Mouse (Mus musculus) ES-E14 (cell line): ENCODE results near the gene Dnajc30. TPM values are rescaled to one million over a fixed set of nuclear protein-coding genes. Genes with fewer than 3 reads are reported as not detected.

ENCODE experiments used
- DNase-seq: peaks from one replicate; pipeline ENCODE4 v3.0.0-alpha.2; 2013; ENCODE audit warnings: low read depth, low spot score
- H3K27ac ChIP-seq: 2 replicates; pipeline ENCODE4 v1.5.1; 2012; ENCODE audit warnings: low read depth, mild to moderate bottlenecking, low read length, moderate library complexity, mixed read lengths; ENCODE audit not compliant: poor library complexity, insufficient read depth, severe bottlenecking
- H3K36me3 ChIP-seq: 2 replicates; pipeline ENCODE4 v1.6.1; 2012; ENCODE audit warnings: mild to moderate bottlenecking, low read length, moderate library complexity, mixed read lengths; ENCODE audit not compliant: control insufficient read depth, poor library complexity, insufficient read depth, severe bottlenecking
- H3K4me1 ChIP-seq, 2 experiments: fragments of 150-350 bp in 1 of 2; sonication (generic) in 1 of 2; 2 replicates each; pipeline ENCODE4 v1.6.1; 2012; ENCODE audit warnings: low read length in 2 of 2, mild to moderate bottlenecking in 1 of 2, mixed read lengths in 1 of 2; ENCODE audit not compliant: control insufficient read depth in 2 of 2, insufficient read depth in 2 of 2, poor library complexity in 1 of 2
- H3K4me3 ChIP-seq, 2 experiments: fragments of 150-350 bp in 1 of 2; sonication (generic) in 1 of 2; 2 replicates each; pipeline ENCODE4 v1.5.1; 2012; ENCODE audit warnings: low read length in 2 of 2, low read depth in 1 of 2, mild to moderate bottlenecking in 1 of 2, mixed read lengths in 1 of 2; ENCODE audit not compliant: insufficient read depth in 1 of 2, poor library complexity in 1 of 2, severe bottlenecking in 1 of 2
- H3K9ac ChIP-seq: 2 replicates; pipeline ENCODE4 v1.6.1; 2012; ENCODE audit warnings: low read depth, mild to moderate bottlenecking, low read length, mixed read lengths; ENCODE audit not compliant: poor library complexity, insufficient read depth, severe bottlenecking
- H3K9me3 ChIP-seq: fragments of 150-350 bp; sonication (generic); 2 replicates; pipeline ENCODE4 v1.6.1; 2012; ENCODE audit warnings: low read depth, mild to moderate bottlenecking, low read length; ENCODE audit not compliant: control insufficient read depth, insufficient read depth
- CHD2 ChIP-seq: IDR thresholded peaks from 2 replicates; pipeline ENCODE4 v1.6.1; 2014; ENCODE audit warnings: mild to moderate bottlenecking, low read depth, low read length, inconsistent platforms
- HCFC1 ChIP-seq: IDR thresholded peaks from 2 replicates; pipeline ENCODE4 v1.6.1; 2012; ENCODE audit warnings: low read length, inconsistent platforms, borderline replicate concordance; ENCODE audit not compliant: insufficient read depth
- MAFK ChIP-seq: IDR thresholded peaks from 2 replicates; pipeline ENCODE4 v1.6.1; 2014; ENCODE audit warnings: mild to moderate bottlenecking, low read depth, low read length, inconsistent platforms; ENCODE audit not compliant: insufficient read depth
- ZC3H11A ChIP-seq: IDR thresholded peaks from 2 replicates; pipeline ENCODE4 v1.6.1; 2012; ENCODE audit warnings: low read depth, mild to moderate bottlenecking, inconsistent platforms, low read length, borderline replicate concordance
- ZNF384 ChIP-seq: IDR thresholded peaks from 2 replicates; pipeline ENCODE4 v1.6.1; 2012; ENCODE audit warnings: low read depth, low read length, inconsistent platforms
- in situ Hi-C, 2 experiments: fragments of 600-800 bp; cut with MboI; formaldehyde crosslinking; loops; one replicate each; pipeline ENCODE4 v1.15.1; 2025; ENCODE audit warnings: low sequenced_read_pairs in 2 of 2, inconsistent platforms in 1 of 2; ENCODE audit not compliant: unreplicated experiment in 2 of 2
- total RNA-seq: library from RNA; depleted of rRNA; stranded (reverse); fragments of 300-350 nt; gene quantifications from 2 replicates; pipeline ENCODE4 v1.2.3, GENCODE M21; 2012; rRNA removed

The Dnajc30 gene
- total RNA-seq = 6.2 and 8.3 TPM in 2 replicates

GRCm38 (mm10) chr5:135063629-135064381 lies at the start of gene Dnajc30:
TSS of gene Dnajc30 (plus strand) at chr5:135064202.
- Histone ChIP-seq H3K27ac (no peak within 1 kb of the TSS), H3K9me3 (no peaks in the 10 kb centered on the region), H3K36me3 (peaks cover 16% of the 10 kb centered on the region), H3K4me1 (0 out of 4 replicates have a peak, but pooled peaks cover 0 to 2% of the 10 kb centered on the region in 2 experiments), H3K4me3 (peak within 1 kb of the TSS; percentile 90 to 99), H3K9ac (peak within 1 kb of the TSS; percentile 80)
- DNase-seq = peak; percentile 94
- TF ChIP-seq ZNF384 (no peak), MAFK (no peak), CHD2 (0 out of 2 replicates have a peak, but pooled peaks have one; percentile 69), HCFC1 (peak; percentile 84), ZC3H11A (no peak)
- in situ Hi-C loops = no loop called here

GRCm38 (mm10) chr5:135015497-135015896 lies 48.5 kb upstream of the Dnajc30 start:
- no peak for TF ChIP-seq ZNF384
- TF ChIP-seq HCFC1 = no peak
- no peak for TF ChIP-seq CHD2
- no peak for TF ChIP-seq MAFK
- TF ChIP-seq ZC3H11A = no peak
- in situ Hi-C loops = no loop called here
- Histone ChIP-seq H3K27ac (no peak overlapping the region), H3K9ac (no peak overlapping the region), H3K9me3 (no peaks in the 10 kb centered on the region), H3K4me1 (peaks cover 0 to 16% of the 10 kb centered on the region in 2 experiments; a peak in 1 of 4 replicates), H3K4me3 (no peak overlapping the region), H3K36me3 (peaks cover 9% of the 10 kb centered on the region; the same call in 1 of the 2 replicates)
- peak; percentile 69 for DNase-seq

- Histone ChIP-seq H3K4me3 (no peak overlapping the region), H3K27ac (no peak overlapping the region), H3K36me3 (peaks cover under 1% of the 10 kb centered on the region; the same call in 1 of the 2 replicates), H3K4me1 (peaks cover 0 to 8% of the 10 kb centered on the region in 2 experiments; a peak in 1 of 4 replicates), H3K9me3 (no peaks in the 10 kb centered on the region), H3K9ac (no peak overlapping the region)
- in situ Hi-C loops = no loop called here
- DNase-seq = no peak
- no peak for TF ChIP-seq ZNF384
- TF ChIP-seq ZC3H11A = no peak
- no peak for TF ChIP-seq MAFK
- no peak for TF ChIP-seq HCFC1
- TF ChIP-seq CHD2 = no peak
These were observed 47.7 kb upstream of the Dnajc30 start for GRCm38 (mm10) chr5:135016224-135016759.

- no peak for DNase-seq
- Histone ChIP-seq H3K9me3 (no peaks in the 10 kb centered on the region), H3K9ac (no peak overlapping the region), H3K27ac (no peak overlapping the region), H3K4me3 (no peak overlapping the region), H3K4me1 (peaks cover 0 to 9% of the 10 kb centered on the region in 2 experiments; a peak in 3 of 4 replicates), H3K36me3 (no peaks in the 10 kb centered on the region)
- in situ Hi-C loops = no loop called here
- TF ChIP-seq CHD2 = no peak
- no peak for TF ChIP-seq ZNF384
- no peak for TF ChIP-seq MAFK
- TF ChIP-seq HCFC1 = no peak
- TF ChIP-seq ZC3H11A = no peak
These were observed 42.2 kb upstream of the Dnajc30 start for GRCm38 (mm10) chr5:135021814-135022213.
